Mouse (Mus musculus): Measurements from ENCODE around the gene Sncg.

- TF ChIP-seq CTCF (conservative IDR thresholded peaks at IDR 0.05; ENCODE audit: insufficient read depth, insufficient read length, low read depth, low read length) (no peak), POLR2A (IDR thresholded peaks at IDR 0.05; ENCODE audit: low read depth, low read length) (no peak)
Measured at GRCm38 (mm10) chr14:34370921-34371320, 3.7 kb downstream of the Sncg start.
